Mouse (Mus musculus): ENCODE measurements around the gene Kmt2b. TPM values are rescaled to one million over a fixed set of nuclear protein-coding genes. Genes with fewer than 3 reads are reported as not detected.

Kmt2b gene
- polyA plus RNA-seq, 1 experiment from 2014 or later, result 5.7 TPM

DNA sequence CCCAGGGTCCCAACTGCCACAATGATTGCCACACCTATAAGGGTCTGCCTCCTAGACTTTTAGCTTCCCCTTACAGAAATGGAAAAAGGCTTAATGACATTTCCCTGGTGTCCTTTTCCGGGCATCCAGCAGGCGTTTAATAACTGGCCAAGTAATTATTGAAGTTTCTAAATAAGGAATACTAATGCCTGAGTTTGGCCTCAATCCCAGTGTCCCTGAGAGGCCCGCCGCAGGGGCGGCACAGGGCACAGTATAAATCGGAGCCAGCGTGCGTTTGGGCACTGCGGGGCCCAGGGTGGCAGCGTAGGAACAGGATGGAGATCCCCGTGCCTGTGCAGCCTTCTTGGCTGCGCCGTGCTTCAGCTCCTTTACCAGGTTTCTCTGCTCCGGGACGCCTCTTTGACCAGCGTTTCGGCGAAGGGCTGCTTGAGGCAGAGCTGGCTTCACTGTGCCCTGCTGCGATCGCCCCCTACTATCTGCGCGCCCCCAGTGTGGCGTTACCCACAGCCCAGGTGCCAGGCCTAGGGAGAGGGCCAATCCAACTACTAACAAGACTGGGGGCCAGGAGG lies 35.4 kb downstream of the Kmt2b start:
- ATAC-seq (ENCODE audit: extremely low read depth, insufficient number of reproducible peaks, low FRiP score, low TSS enrichment), result no peak
- Histone ChIP-seq H3K27ac (replicated peaks) (peak overlapping the region; percentile 96), H3K4me3 (peak overlapping the region; percentile 79), H3K27me3 (replicated peaks) (no peaks in the 10 kb centered on the region), H3K36me3 (peaks cover 55% of the 10 kb centered on the region), H3K4me1 (peaks cover 25% of the 10 kb centered on the region), H3K9ac (peak overlapping the region; percentile 90), H3K9me3 (no peaks in the 10 kb centered on the region), H3K4me2 (peak overlapping the region; percentile 80)
- whole genome bisulfite sequencing, result 3% methylated on average over 23 of the region's 23 CpGs

DNA sequence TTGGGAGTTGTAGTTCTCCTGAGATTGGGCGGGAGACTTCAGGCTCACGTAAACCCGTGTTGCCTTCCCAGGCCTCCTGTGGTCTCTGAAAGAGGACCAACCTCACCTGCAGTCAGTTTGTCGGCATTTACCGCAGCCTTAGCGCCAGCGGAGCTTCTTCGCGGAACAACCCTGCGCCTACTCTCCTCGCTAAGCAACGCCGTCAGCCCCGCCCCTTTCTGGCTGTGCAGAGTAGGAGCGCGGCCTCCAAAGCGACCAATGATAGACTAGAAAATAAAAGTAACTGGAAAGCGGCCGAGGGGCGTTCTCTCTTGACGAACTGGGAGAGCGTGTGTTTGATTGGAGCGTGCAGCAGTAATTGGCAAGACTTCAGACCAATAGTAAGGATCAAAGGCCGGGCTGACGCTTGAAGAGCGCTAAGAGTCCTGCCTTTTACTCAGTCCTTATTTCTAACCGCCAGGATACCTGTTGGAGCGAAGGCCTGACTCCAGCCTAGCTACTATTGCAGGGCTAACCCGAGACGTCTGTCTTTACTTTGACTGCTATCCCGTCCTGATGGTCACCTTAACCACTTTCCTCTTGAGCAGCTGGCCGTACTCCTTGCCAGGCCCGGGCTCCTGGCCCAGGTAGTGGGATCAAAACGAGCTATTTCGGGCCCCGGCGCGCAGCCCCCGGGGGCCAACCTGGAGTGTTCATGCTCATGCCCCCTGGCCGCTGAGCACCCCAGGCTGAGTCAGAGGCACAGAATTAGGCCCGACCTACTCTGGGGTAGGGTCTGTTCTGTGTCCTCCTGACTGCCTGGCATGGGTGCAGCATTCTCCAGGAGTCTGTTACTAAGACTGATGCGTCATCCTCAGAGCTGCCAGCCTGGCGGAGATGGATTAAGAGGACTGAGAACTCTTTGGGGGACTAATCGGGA lies 36.2 kb downstream of the Kmt2b start, which contains the start of the genes Hspb6 and Proser3:
TSS of gene Hspb6 (plus strand) at position 77 of the 919 bp plus-strand sequence.
TSS of gene Proser3 (minus strand) at position 198 of the 919 bp plus-strand sequence.
- Histone ChIP-seq H3K4me3 (peak within 1 kb of the TSS; percentile 79), H3K4me2 (peak within 1 kb of the TSS; percentile 80), H3K4me1 (peaks cover 20% of the 10 kb centered on the region), H3K9ac (peak within 1 kb of the TSS; percentile 90), H3K36me3 (peaks cover 57% of the 10 kb centered on the region), H3K9me3 (no peaks in the 10 kb centered on the region), H3K27ac (replicated peaks) (peak within 1 kb of the TSS; percentile 96), H3K27me3 (replicated peaks) (no peaks in the 10 kb centered on the region)
- peak; percentile 89 for ATAC-seq (ENCODE audit: extremely low read depth, insufficient number of reproducible peaks, low FRiP score, low TSS enrichment)
- under 1% methylated on average over 44 of the region's 44 CpGs for WGBS

DNA sequence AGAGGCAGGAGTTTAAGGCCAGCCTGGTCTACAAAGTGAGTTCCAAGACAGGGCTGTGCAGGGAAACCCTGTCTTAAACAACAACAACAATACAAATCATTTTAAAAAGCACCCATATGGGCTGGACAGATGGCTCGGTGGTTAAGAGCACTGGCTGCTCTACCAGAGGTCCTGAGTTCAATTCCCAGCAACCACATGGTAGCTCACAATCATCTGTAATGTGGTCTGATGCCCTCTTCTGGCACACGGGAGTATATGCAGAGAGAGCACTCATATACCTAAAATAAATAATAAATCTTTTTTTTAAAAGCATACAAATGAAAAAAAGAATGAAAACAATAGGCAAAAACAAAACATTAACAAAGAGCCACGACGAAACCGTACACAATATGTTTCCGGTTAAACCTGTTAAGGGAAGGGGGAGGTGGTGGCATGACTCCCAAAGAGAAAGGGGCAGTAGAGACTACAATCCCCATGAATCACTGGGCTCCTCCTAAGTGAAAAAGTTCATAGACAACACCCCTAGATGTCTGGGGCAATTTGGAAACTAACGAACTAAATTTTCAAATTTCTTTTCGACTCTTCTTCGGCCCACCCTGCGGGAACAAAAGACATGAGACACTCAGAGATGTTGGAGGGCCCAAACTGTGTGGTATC lies 37.0 kb downstream of the Kmt2b start:
- peak overlapping the region; percentile 87 for H3K9ac ChIP-seq
- H3K36me3 ChIP-seq, result peaks cover 56% of the 10 kb centered on the region
- peak overlapping the region; percentile 96 for H3K27ac ChIP-seq (replicated peaks)
- WGBS, result 2% methylated on average over 10 of the region's 10 CpGs
- no peaks in the 10 kb centered on the region for H3K9me3 ChIP-seq
- H3K4me1 ChIP-seq, result peaks cover 20% of the 10 kb centered on the region
- H3K27me3 ChIP-seq (replicated peaks), result no peaks in the 10 kb centered on the region
- H3K4me2 ChIP-seq, result peak overlapping the region; percentile 80
- peak overlapping the region; percentile 79 for H3K4me3 ChIP-seq
- ATAC-seq (ENCODE audit: extremely low read depth, insufficient number of reproducible peaks, low FRiP score, low TSS enrichment), result peak; percentile 22; the same call in 1 of the 2 replicates

DNA sequence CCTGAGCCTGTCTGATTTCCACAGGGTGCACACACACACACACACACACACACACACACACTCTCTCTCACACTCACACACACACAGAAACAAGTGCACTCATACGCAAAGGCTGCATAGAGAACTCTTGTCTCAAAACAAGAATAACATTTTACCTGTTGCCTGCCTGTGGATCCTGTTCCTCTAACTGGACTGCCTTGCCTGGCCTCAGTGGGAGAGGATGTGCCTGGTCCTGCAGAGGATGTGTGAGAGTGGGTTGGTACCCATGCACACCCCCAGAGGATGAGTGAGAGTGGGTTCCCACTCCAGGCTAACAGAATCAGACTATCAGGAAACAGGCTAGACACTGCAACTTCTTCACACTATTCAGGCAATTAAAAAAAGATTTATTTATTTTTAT lies 37.9 kb downstream of the Kmt2b start:
- H3K36me3 ChIP-seq, result peaks cover 55% of the 10 kb centered on the region
- H3K27ac ChIP-seq (replicated peaks), result no peak overlapping the region
- no peak overlapping the region for H3K9ac ChIP-seq
- H3K27me3 ChIP-seq (replicated peaks), result no peaks in the 10 kb centered on the region
- H3K4me3 ChIP-seq, result no peak overlapping the region
- peaks cover 20% of the 10 kb centered on the region for H3K4me1 ChIP-seq
- no peaks in the 10 kb centered on the region for H3K9me3 ChIP-seq
- WGBS, result 89% methylated on average over 1 of the region's 1 CpGs
- no peak overlapping the region for H3K4me2 ChIP-seq
- no peak for ATAC-seq (ENCODE audit: extremely low read depth, insufficient number of reproducible peaks, low FRiP score, low TSS enrichment)

DNA sequence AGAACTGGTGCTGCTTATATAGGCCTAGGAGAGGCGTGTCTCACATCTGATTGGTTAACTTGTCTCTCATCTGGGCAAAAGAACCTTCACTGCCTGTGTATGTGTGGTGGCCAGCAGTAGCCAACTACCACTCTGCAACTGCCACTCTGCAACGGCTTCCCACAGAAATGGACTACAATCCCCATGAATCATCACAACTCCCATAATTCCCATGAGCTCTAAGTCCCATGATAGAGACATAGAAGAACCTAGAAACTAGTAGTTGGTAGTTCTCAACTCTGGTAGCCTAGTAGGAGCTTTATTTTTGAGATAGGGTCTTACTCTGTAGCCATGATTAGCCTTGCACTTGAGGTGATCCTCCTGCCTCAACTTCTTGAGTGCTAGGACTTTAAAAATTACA lies 38.6 kb downstream of the Kmt2b start:
- Histone ChIP-seq H3K4me2 (no peak overlapping the region), H3K9ac (no peak overlapping the region), H3K4me1 (peaks cover 20% of the 10 kb centered on the region), H3K27me3 (replicated peaks) (no peaks in the 10 kb centered on the region), H3K9me3 (no peaks in the 10 kb centered on the region), H3K4me3 (no peak overlapping the region), H3K27ac (replicated peaks) (no peak overlapping the region), H3K36me3 (peaks cover 53% of the 10 kb centered on the region)
- ATAC-seq (ENCODE audit: extremely low read depth, insufficient number of reproducible peaks, low FRiP score, low TSS enrichment), result no peak
- 63% methylated on average over 2 of the region's 2 CpGs for WGBS

DNA sequence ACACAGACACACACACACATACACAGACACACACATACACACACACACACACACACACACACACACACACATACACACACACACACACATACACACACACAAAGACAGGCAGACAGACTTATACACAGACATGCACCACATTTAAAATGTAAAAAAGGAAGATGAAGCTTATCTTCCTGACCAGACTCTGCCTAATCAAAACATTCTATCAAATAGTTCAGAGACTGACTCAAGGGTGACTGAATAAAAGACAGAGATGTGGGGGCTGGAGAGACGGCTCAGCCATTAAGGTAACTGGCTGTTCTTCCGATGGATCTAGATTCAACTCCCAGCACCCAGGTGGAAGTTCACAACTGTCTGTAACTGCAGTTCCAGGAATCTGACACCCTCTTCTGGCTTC lies 44.2 kb downstream of the Kmt2b start:
- 84% methylated on average over 2 of the region's 2 CpGs for WGBS
- Histone ChIP-seq H3K27me3 (replicated peaks) (no peaks in the 10 kb centered on the region), H3K27ac (replicated peaks) (no peak overlapping the region), H3K9me3 (no peaks in the 10 kb centered on the region), H3K4me3 (no peak overlapping the region), H3K36me3 (peaks cover 83% of the 10 kb centered on the region), H3K4me2 (no peak overlapping the region), H3K9ac (no peak overlapping the region), H3K4me1 (no peaks in the 10 kb centered on the region)
- no peak for ATAC-seq (ENCODE audit: extremely low read depth, insufficient number of reproducible peaks, low FRiP score, low TSS enrichment)

DNA sequence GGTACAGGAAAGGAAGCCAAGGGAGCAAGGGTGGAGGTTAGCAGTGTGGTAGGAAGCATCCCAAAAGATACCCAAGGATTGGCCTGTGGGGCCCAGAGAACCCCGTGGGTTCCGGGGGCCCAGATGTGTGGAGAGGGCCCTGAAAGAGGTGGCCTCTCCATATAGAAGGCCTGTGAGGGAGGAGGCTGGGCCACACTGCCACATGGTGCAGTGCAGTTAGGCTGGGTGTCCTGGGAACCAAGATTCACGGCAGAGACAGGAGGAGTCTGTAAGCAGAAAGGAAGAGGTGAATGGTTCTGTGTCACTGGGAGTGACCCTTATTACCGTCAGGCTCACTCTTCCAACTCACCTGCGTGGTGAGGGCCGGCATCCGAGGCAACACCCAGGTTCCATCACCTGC lies 48.0 kb downstream of the Kmt2b start:
- 78% methylated on average over 7 of the region's 7 CpGs for WGBS
- Histone ChIP-seq H3K36me3 (peaks cover 62% of the 10 kb centered on the region), H3K9ac (no peak overlapping the region), H3K4me3 (no peak overlapping the region), H3K27ac (replicated peaks) (no peak overlapping the region), H3K4me1 (peaks cover 3% of the 10 kb centered on the region), H3K9me3 (no peaks in the 10 kb centered on the region), H3K27me3 (replicated peaks) (no peaks in the 10 kb centered on the region), H3K4me2 (no peak overlapping the region)
- no peak; the same call in 1 of the 2 replicates for ATAC-seq (ENCODE audit: extremely low read depth, insufficient number of reproducible peaks, low FRiP score, low TSS enrichment)

DNA sequence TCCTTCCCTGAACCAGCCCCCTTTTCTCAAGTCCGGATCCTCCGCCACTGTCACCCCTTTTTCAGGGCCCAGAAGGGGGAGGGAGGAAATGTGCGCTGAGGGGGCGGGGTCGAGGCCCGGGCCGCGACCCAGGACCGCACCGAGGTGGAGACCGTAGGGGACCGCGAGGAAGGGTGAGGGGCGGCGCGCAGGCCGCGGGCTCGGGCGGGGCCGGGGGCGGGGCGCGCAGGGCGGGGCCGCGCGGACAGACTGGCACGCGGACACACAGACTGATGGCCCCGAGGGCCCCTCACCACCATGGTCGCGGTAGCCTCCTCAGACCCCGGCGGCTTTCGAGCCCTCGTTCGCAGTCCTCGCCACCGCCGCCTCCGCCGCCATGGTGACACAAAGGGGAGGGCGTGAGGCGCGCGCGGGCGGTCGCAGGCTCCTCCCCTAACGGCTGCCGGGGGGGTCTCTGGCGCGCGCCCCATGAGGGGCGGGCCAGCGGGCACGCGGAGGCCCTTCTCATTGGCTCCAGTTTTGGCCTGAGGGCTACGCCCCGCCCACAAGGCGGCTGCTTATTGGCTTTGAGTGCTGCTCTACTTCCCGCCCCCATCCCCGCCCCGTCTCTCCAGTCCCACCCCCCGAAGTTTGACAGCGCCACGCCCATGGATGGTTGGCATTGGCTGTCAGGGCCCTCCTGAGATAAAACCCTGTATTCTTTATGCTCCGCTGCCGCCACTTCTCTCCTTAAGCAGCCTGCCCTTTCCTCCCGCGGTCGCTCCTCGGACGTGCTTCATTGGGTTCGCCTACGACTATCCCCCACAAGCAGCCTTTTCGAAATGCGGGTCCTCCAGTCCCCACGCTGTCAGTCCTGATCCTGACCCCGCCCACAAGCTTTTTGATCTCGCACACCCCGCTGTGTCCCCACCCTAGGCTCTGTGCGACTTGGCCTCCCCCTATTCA lies 53.6 kb downstream of the Kmt2b start, which contains the start of gene Arhgap33:
TSS of gene Arhgap33 (minus strand) at position 428 of the 945 bp plus-strand sequence.
- Histone ChIP-seq H3K9ac (peak within 1 kb of the TSS; percentile 86), H3K27ac (replicated peaks) (peak within 1 kb of the TSS; percentile 32), H3K4me2 (peak within 1 kb of the TSS; percentile 75), H3K4me1 (peaks cover 38% of the 10 kb centered on the region), H3K36me3 (peaks cover 46% of the 10 kb centered on the region), H3K4me3 (peak within 1 kb of the TSS; percentile 81), H3K27me3 (replicated peaks) (peaks cover 9% of the 10 kb centered on the region; the same call in 1 of the 2 replicates), H3K9me3 (no peaks in the 10 kb centered on the region)
- under 1% methylated on average over 73 of the region's 84 CpGs for WGBS
- ATAC-seq (ENCODE audit: extremely low read depth, insufficient number of reproducible peaks, low FRiP score, low TSS enrichment), result peak; percentile 96

DNA sequence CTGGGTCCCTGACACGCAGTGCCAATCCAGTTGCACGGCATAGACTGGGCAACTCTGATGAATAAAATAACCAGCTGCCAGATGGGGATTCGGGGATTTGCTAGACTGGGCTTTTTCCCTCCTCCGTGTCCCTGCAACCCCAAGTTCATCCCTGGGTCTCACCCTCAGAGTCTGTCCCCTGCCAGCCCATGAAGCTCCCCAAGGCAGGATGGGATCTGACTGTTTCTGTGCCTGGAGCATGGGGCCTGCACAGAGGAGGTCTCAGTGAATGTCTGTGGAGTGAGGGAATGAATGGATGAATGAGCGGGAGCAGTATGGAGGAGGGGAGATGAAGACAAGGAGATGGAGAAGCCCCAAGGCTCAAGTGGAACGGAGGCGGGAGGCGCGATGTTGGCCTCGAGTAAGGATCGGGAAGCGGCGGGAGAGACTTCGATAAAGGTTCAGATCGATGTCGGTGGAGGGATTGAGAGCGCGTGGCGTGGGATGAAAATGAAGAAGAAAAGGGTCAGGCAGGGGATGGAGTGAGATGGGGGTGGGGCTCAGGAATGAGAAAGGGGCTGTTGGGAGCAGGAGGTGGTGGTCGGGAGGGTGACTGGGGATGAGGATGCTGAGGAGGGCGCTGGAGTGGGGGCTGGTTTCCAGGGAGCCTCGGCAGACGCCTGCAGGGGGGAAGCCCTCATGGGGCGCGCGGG lies 54.4 kb downstream of the Kmt2b start:
- H3K9ac ChIP-seq, result peak overlapping the region; percentile 86
- peak overlapping the region; percentile 75 for H3K4me2 ChIP-seq
- H3K4me3 ChIP-seq, result peak overlapping the region; percentile 81
- H3K4me1 ChIP-seq, result peaks cover 38% of the 10 kb centered on the region
- H3K27ac ChIP-seq (replicated peaks), result no peak overlapping the region
- peaks cover 46% of the 10 kb centered on the region for H3K36me3 ChIP-seq
- H3K27me3 ChIP-seq (replicated peaks), result peaks cover 12% of the 10 kb centered on the region; the same call in 1 of the 2 replicates
- no peak for ATAC-seq (ENCODE audit: extremely low read depth, insufficient number of reproducible peaks, low FRiP score, low TSS enrichment)
- 10% methylated on average over 25 of the region's 26 CpGs for WGBS
- no peaks in the 10 kb centered on the region for H3K9me3 ChIP-seq

DNA sequence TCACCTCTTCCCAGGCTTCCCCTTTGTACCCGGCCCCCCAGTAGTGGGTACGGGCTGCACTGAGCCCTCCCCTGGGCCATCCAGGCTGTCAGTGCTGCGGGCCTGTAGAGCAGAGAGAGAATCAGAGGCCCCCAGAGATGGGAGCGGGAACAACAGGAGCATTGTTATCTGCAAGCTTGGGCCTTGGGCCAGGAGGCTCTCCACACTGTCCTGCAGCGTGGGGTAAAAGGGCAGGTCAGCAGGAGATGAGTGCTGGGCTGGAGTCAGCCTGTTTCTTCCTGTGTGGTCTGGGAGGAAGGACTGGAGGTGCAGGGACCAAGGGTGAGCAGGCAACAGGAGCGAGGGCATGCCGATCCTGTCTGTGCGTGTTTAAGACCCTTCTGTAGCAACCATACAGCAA lies 55.6 kb downstream of the Kmt2b start:
- H3K9me3 ChIP-seq, result no peaks in the 10 kb centered on the region
- WGBS, result 35% methylated on average over 8 of the region's 8 CpGs
- no peak for ATAC-seq (ENCODE audit: extremely low read depth, insufficient number of reproducible peaks, low FRiP score, low TSS enrichment)
- H3K36me3 ChIP-seq, result peaks cover 48% of the 10 kb centered on the region
- peaks cover 12% of the 10 kb centered on the region; the same call in 1 of the 2 replicates for H3K27me3 ChIP-seq (replicated peaks)
- peaks cover 38% of the 10 kb centered on the region for H3K4me1 ChIP-seq
- peak overlapping the region; percentile 75 for H3K4me2 ChIP-seq
- H3K9ac ChIP-seq, result peak overlapping the region; percentile 86
- no peak overlapping the region for H3K4me3 ChIP-seq
- no peak overlapping the region for H3K27ac ChIP-seq (replicated peaks)
